Mouse (Mus musculus) E14TG2a.4 (cell line): ENCODE results near the gene Gm42674.
A peak's percentile ranks its signal among the peaks of the same experiment; 100 is the strongest.

Experiments
- H3K27me3 ChIP-seq: 2 replicates; pipeline ENCODE4 v1.6.1; 2014; ENCODE audit warnings: low read length, control low read depth; ENCODE audit not compliant: insufficient read depth
- H3K36me3 ChIP-seq: 2 replicates; pipeline ENCODE4 v1.6.1; 2014; ENCODE audit warnings: low read length, control low read depth; ENCODE audit not compliant: insufficient read depth
- H3K4me1 ChIP-seq: replicated peaks from 2 replicates; pipeline ENCODE4 v1.6.1; 2014; ENCODE audit warnings: low read depth, low read length, control low read depth
- H3K4me3 ChIP-seq: replicated peaks from 2 replicates; pipeline ENCODE4 v1.5.1; 2014; ENCODE audit warnings: mild to moderate bottlenecking, low read length
- H3K9me3 ChIP-seq: 2 replicates; pipeline ENCODE4 v1.6.1; 2014; ENCODE audit warnings: low read length, control low read depth
- CTCF ChIP-seq: conservative IDR thresholded peaks from 2 replicates; pipeline ENCODE4 v1.5.1; 2014; ENCODE audit warnings: low read length
- NANOG ChIP-seq: IDR thresholded peaks from 2 replicates; pipeline ENCODE4 v1.6.1; 2014; ENCODE audit warnings: borderline replicate concordance, low read length, mixed read lengths
- POU5F1 ChIP-seq: IDR thresholded peaks from 2 replicates; pipeline ENCODE4 v1.6.1; 2014; ENCODE audit warnings: low read length, borderline replicate concordance

Gene Gm42674

GRCm38 (mm10) chr3:90581141-90581540, 20.6 kb upstream of the Gm42674 start:
- Histone ChIP-seq H3K4me1 (peaks cover 20% of the 10 kb centered on the region), H3K4me3 (no peak overlapping the region), H3K9me3 (no peaks in the 10 kb centered on the region), H3K36me3 (no peaks in the 10 kb centered on the region), H3K27me3 (peaks cover 10% of the 10 kb centered on the region; the same call in 1 of the 2 replicates)
- no peak for TF ChIP-seq POU5F1
- no peak for TF ChIP-seq CTCF
- TF ChIP-seq NANOG: no peak

GRCm38 (mm10) chr3:90582156-90582555, 19.5 kb upstream of the Gm42674 start:
- H3K4me3 ChIP-seq: no peak overlapping the region
- no peak for TF ChIP-seq NANOG
- TF ChIP-seq CTCF: peak; percentile 85
- no peaks in the 10 kb centered on the region for H3K36me3 ChIP-seq
- peaks cover 12% of the 10 kb centered on the region; the same call in 1 of the 2 replicates for H3K27me3 ChIP-seq
- no peaks in the 10 kb centered on the region for H3K9me3 ChIP-seq
- H3K4me1 ChIP-seq: peaks cover 30% of the 10 kb centered on the region

- Histone ChIP-seq H3K4me1 (peaks cover 34% of the 10 kb centered on the region), H3K27me3 (peaks cover 12% of the 10 kb centered on the region; the same call in 1 of the 2 replicates), H3K9me3 (no peaks in the 10 kb centered on the region), H3K4me3 (no peak overlapping the region), H3K36me3 (no peaks in the 10 kb centered on the region)
- TF ChIP-seq POU5F1 (no peak), CTCF (no peak), NANOG (no peak)
These were observed 19.1 kb upstream of the Gm42674 start for GRCm38 (mm10) chr3:90582556-90582955.

- TF ChIP-seq NANOG (no peak), POU5F1 (no peak), CTCF (no peak)
- Histone ChIP-seq H3K9me3 (no peaks in the 10 kb centered on the region), H3K36me3 (no peaks in the 10 kb centered on the region), H3K27me3 (peaks cover 12% of the 10 kb centered on the region; the same call in 1 of the 2 replicates), H3K4me3 (no peak overlapping the region), H3K4me1 (peaks cover 43% of the 10 kb centered on the region)
These were observed 17.8 kb upstream of the Gm42674 start for GRCm38 (mm10) chr3:90583893-90584292.

DNA sequence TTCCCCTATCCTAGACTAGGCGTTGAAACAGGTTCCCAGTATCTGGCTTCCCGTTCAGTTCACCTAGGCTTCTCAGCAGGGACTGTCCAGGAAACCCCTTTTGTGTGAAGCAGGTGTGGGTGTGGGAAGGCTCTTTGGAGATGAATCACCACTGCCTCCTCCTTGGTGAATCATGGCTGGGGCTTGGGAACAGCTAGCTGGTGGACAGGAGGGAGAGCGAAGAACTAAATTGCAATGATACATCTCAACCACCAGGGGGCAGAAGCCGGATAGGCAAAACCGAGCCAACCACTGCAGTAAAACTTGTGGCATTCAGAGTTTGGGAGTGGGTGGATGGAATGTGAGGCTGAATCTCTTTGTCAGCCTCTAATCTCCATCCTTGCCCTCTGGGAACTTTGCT, 16.1 kb upstream of the Gm42674 start:
- Histone ChIP-seq H3K4me3 (no peak overlapping the region), H3K27me3 (peaks cover 12% of the 10 kb centered on the region; the same call in 1 of the 2 replicates), H3K36me3 (no peaks in the 10 kb centered on the region), H3K9me3 (no peaks in the 10 kb centered on the region), H3K4me1 (peaks cover 57% of the 10 kb centered on the region)
- TF ChIP-seq POU5F1 (no peak), CTCF (peak; percentile 85)

GRCm38 (mm10) chr3:90586016-90586643, 15.6 kb upstream of the Gm42674 start:
- TF ChIP-seq CTCF (no peak), NANOG (no peak), POU5F1 (no peak)
- Histone ChIP-seq H3K4me1 (peaks cover 57% of the 10 kb centered on the region), H3K4me3 (peak overlapping the region; percentile 48; the same call in 1 of the 2 replicates), H3K36me3 (no peaks in the 10 kb centered on the region), H3K9me3 (no peaks in the 10 kb centered on the region), H3K27me3 (peaks cover 12% of the 10 kb centered on the region; the same call in 1 of the 2 replicates)

GRCm38 (mm10) chr3:90586906-90587305, 14.8 kb upstream of the Gm42674 start:
- peak overlapping the region; percentile 48 for H3K4me3 ChIP-seq
- peaks cover 12% of the 10 kb centered on the region; the same call in 1 of the 2 replicates for H3K27me3 ChIP-seq
- no peaks in the 10 kb centered on the region for H3K36me3 ChIP-seq
- no peak for TF ChIP-seq NANOG
- no peak for TF ChIP-seq CTCF
- TF ChIP-seq POU5F1: no peak
- peaks cover 57% of the 10 kb centered on the region for H3K4me1 ChIP-seq
- no peaks in the 10 kb centered on the region for H3K9me3 ChIP-seq

- no peaks in the 10 kb centered on the region for H3K9me3 ChIP-seq
These were observed 14.2 kb upstream of the Gm42674 start for GRCm38 (mm10) chr3:90587361-90588101.

More at GRCm38 (mm10) chr3:90587361-90588101, 14.2 kb upstream of the Gm42674 start:
- Histone ChIP-seq H3K27me3 (peaks cover 12% of the 10 kb centered on the region; the same call in 1 of the 2 replicates), H3K4me1 (peaks cover 57% of the 10 kb centered on the region), H3K36me3 (no peaks in the 10 kb centered on the region), H3K4me3 (peak overlapping the region; percentile 48)
- no peak for TF ChIP-seq CTCF
- no peak for TF ChIP-seq NANOG
- TF ChIP-seq POU5F1: no peak
